Mouse (Mus musculus): ENCODE measurements at regions not wholly inside any gene's neighbourhood (a gene's known extent, or its start where the extent isn't known, plus 50 kb on each side); places are given as distances from the start of the nearest gene placed in this dataset.
A peak's percentile ranks its signal among the peaks of the same experiment; 100 is the strongest.

DNA sequence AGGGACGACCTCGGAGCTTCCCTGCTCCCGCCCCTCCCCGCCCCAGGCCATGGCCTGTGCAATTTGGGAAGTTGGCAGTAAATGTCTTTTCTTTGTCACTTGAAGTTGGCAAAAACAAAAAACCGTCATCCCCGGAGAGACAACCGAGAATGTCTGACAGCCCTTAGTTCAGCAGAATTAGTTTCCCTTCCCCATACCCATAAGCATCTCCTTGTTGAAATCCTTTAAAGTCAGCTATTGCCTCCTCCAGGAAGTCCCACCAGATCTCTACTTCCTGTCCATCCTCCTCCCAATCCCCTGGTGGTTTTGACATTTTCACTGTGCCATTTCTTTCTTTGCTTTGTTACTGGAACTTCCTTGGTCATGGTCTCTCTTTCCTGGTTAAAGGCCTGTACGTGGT lies 54.8 kb downstream of the Foxb1 start:
- Histone ChIP-seq H3K4me1 (ENCODE audit: insufficient read depth) (no peaks in the 10 kb centered on the region), H3K9me3 (ENCODE audit: low read depth, low read length) (no peaks in the 10 kb centered on the region), H3K36me3 (ENCODE audit: insufficient read depth) (no peaks in the 10 kb centered on the region), H3K4me2 (no peak overlapping the region), H3K27ac (ENCODE audit: low read depth) (no peak overlapping the region), H3K27me3 (ENCODE audit: insufficient read depth, low read length) (no peaks in the 10 kb centered on the region), H3K4me3 (ENCODE audit: low read depth, low read length) (no peak overlapping the region), H3K9ac (no peak overlapping the region)
- WGBS, result 86% methylated on average over 8 of the region's 8 CpGs
- TF ChIP-seq CTCF (IDR thresholded peaks at IDR 0.05; ENCODE audit: low read depth), result no peak
- ATAC-seq (ENCODE audit: insufficient read depth) (no peak), DNase-seq (no peak)

DNA sequence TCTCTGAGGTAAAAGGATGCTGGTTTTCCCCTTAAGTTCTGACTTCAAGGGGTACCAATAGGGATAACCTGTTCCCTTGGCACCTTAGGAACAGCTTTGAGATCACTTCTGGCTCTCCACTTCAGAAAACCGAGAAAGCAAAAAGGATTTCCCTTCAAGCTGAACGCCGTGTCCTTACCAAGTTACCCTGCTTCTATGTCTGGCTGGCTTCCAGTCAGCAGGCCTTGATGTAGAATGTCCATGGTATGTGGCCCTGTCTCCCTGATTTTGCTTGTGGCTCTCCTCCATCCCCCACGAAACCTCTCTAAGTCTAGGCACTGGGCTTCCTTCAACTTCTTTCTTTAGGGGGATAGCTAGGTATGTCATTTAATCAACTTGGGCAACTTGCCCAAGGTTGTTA lies 55.7 kb downstream of the Foxb1 start:
- H3K27me3 ChIP-seq (ENCODE audit: insufficient read depth, low read length), result no peaks in the 10 kb centered on the region
- DNase-seq (no peak), ATAC-seq (ENCODE audit: insufficient read depth) (no peak)
- H3K4me2 ChIP-seq, result no peak overlapping the region
- no peak overlapping the region for H3K4me3 ChIP-seq (ENCODE audit: low read depth, low read length)
- no peak overlapping the region for H3K9ac ChIP-seq
- TF ChIP-seq CTCF (IDR thresholded peaks at IDR 0.05; ENCODE audit: low read depth), result no peak
- H3K9me3 ChIP-seq (ENCODE audit: low read depth, low read length), result no peaks in the 10 kb centered on the region
- no peaks in the 10 kb centered on the region for H3K4me1 ChIP-seq (ENCODE audit: insufficient read depth)
- no peak overlapping the region for H3K27ac ChIP-seq (ENCODE audit: low read depth)
- WGBS, result 59% methylated on average over 4 of the region's 4 CpGs
- no peaks in the 10 kb centered on the region for H3K36me3 ChIP-seq (ENCODE audit: insufficient read depth)

DNA sequence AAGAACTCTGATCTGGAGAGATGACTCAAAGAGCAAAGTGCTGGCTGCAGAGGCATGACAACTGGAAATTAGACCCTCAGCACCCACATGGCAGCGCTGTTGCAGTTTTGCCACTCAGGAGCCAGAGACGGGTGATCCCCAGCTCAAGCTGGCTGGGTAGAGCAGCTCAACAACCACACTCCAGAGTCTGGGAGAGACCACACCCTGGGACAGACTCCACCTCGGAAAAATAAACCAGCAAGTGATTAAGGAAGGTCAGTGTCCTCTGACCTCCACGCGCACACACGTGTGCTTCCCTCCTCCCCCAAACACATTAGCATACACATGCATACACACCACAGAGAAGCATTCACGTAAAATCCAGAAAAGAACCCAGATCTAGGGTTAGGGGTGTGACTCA lies 57.0 kb downstream of the Foxb1 start:
- Histone ChIP-seq H3K27ac (ENCODE audit: low read depth) (no peak overlapping the region), H3K4me2 (no peak overlapping the region), H3K4me1 (ENCODE audit: insufficient read depth) (no peaks in the 10 kb centered on the region), H3K27me3 (ENCODE audit: insufficient read depth, low read length) (no peaks in the 10 kb centered on the region), H3K9ac (no peak overlapping the region), H3K9me3 (ENCODE audit: low read depth, low read length) (no peaks in the 10 kb centered on the region), H3K36me3 (ENCODE audit: insufficient read depth) (no peaks in the 10 kb centered on the region), H3K4me3 (ENCODE audit: low read depth, low read length) (no peak overlapping the region)
- TF ChIP-seq CTCF (IDR thresholded peaks at IDR 0.05; ENCODE audit: low read depth), result no peak
- WGBS, result 62% methylated on average over 7 of the region's 7 CpGs
- DNase-seq (no peak), ATAC-seq (ENCODE audit: insufficient read depth) (no peak)

DNA sequence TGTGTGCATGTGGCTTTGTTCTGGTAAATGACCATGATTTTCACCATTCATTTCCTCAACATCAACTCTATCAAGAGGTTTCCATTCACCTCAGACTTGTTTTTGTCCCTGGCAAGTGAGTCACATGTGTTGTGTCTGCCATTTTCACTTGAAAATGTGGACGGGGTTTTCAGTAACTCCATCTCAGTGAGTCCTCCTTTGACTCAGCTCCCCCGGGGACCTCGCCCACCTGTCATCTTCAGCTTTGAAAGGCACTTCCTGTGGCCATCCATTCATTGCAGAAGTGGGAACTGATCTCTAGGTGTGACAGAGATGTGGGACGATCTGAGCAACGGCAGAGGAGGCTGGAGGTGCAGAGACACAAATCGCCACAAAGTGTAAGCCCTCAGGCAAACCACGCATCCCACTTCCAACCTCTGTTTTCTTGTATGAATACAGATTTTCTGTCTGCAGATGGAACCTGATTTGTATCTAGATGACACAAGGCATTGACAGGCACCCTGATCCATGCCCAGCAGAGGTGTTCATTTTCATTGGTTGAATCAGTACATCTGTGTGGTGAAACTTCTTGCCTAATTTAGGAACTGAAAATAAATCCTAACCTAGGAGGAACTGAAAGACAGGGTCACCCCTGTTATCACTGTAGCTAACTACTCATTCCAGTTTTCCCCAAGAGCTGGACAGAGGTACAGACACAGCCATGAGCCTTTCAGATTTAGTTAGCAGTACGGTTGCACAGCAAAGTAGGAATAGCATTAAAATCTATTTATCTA lies 58.4 kb downstream of the Foxb1 start:
- 73% methylated on average over 8 of the region's 8 CpGs for WGBS

DNA sequence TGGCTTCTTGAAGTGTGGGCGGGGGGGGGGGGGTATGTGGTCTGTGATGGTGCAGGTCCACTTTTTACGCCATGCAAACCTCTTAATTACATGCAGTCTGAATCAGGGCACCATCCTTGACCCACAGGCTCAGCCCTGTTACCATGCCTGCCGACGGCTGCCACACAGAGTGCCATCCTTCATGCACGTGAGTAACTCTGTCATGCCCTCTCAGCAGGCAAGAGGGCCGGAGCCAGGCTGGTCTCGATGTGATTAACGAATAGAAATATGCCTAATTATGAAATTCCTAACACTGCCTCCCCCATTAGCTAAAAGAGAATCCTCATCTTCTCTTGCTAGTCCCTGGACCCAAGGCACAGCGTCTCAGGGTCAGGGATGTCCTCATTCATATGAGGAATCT lies 60.0 kb downstream of the Foxb1 start:
- no peaks in the 10 kb centered on the region for H3K36me3 ChIP-seq (ENCODE audit: insufficient read depth)
- no peak overlapping the region for H3K27ac ChIP-seq (ENCODE audit: low read depth)
- TF ChIP-seq CTCF (IDR thresholded peaks at IDR 0.05; ENCODE audit: low read depth), result no peak
- 73% methylated on average over 9 of the region's 9 CpGs for WGBS
- H3K4me2 ChIP-seq, result no peak overlapping the region
- no peak overlapping the region for H3K9ac ChIP-seq
- no peak overlapping the region for H3K4me3 ChIP-seq (ENCODE audit: low read depth, low read length)
- H3K4me1 ChIP-seq (ENCODE audit: insufficient read depth), result no peaks in the 10 kb centered on the region
- ATAC-seq (ENCODE audit: insufficient read depth), result no peak
- no peaks in the 10 kb centered on the region for H3K27me3 ChIP-seq (ENCODE audit: insufficient read depth, low read length)
- no peak for DNase-seq
- no peaks in the 10 kb centered on the region for H3K9me3 ChIP-seq (ENCODE audit: low read depth, low read length)

More for the DNA sequence above, 58.4 kb downstream of the Foxb1 start:
- no peak overlapping the region for H3K4me3 ChIP-seq (ENCODE audit: low read depth, low read length)
- TF ChIP-seq CTCF (IDR thresholded peaks at IDR 0.05; ENCODE audit: low read depth), result no peak
- H3K9ac ChIP-seq, result no peak overlapping the region
- DNase-seq (no peak), ATAC-seq (ENCODE audit: insufficient read depth) (no peak)
- H3K9me3 ChIP-seq (ENCODE audit: low read depth, low read length), result no peaks in the 10 kb centered on the region
- no peaks in the 10 kb centered on the region for H3K27me3 ChIP-seq (ENCODE audit: insufficient read depth, low read length)
- H3K27ac ChIP-seq (ENCODE audit: low read depth), result no peak overlapping the region
- H3K36me3 ChIP-seq (ENCODE audit: insufficient read depth), result no peaks in the 10 kb centered on the region
- H3K4me2 ChIP-seq, result no peak overlapping the region
- H3K4me1 ChIP-seq (ENCODE audit: insufficient read depth), result no peaks in the 10 kb centered on the region

DNA sequence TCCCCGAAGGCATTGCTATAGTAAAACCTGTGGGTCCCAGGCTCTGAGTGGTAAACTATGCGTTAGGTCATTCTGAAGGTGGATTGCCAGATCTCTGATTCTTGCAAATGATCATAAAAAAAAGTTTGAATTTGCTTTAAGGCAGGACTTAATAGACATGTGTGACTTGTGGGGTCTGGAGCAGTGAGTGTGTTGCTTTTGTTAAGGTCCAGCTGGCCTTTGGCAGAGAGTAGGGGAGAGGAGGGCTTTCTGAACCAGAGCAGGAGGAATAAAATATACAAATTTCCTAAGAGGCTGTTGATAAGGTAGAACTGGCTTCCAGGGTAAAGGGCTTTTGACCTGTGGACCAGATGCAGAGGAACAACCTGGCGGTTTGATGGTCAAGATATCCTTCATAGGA lies 69.0 kb downstream of the Foxb1 start:
- WGBS, result 42% methylated on average over 3 of the region's 3 CpGs
- H3K9me3 ChIP-seq (ENCODE audit: low read depth, low read length), result no peaks in the 10 kb centered on the region
- H3K4me2 ChIP-seq, result no peak overlapping the region
- no peaks in the 10 kb centered on the region; the same call in 1 of the 2 replicates for H3K4me1 ChIP-seq (ENCODE audit: insufficient read depth)
- H3K36me3 ChIP-seq (ENCODE audit: insufficient read depth), result no peaks in the 10 kb centered on the region
- H3K27me3 ChIP-seq (ENCODE audit: insufficient read depth, low read length), result no peaks in the 10 kb centered on the region
- H3K9ac ChIP-seq, result no peak overlapping the region
- DNase-seq, result peak; percentile 64
- H3K4me3 ChIP-seq (ENCODE audit: low read depth, low read length), result no peak overlapping the region
- no peak for TF ChIP-seq CTCF (IDR thresholded peaks at IDR 0.05; ENCODE audit: low read depth)
- H3K27ac ChIP-seq (ENCODE audit: low read depth), result no peak overlapping the region
- peak; percentile 56; the same call in 1 of the 2 replicates for ATAC-seq (ENCODE audit: insufficient read depth)

DNA sequence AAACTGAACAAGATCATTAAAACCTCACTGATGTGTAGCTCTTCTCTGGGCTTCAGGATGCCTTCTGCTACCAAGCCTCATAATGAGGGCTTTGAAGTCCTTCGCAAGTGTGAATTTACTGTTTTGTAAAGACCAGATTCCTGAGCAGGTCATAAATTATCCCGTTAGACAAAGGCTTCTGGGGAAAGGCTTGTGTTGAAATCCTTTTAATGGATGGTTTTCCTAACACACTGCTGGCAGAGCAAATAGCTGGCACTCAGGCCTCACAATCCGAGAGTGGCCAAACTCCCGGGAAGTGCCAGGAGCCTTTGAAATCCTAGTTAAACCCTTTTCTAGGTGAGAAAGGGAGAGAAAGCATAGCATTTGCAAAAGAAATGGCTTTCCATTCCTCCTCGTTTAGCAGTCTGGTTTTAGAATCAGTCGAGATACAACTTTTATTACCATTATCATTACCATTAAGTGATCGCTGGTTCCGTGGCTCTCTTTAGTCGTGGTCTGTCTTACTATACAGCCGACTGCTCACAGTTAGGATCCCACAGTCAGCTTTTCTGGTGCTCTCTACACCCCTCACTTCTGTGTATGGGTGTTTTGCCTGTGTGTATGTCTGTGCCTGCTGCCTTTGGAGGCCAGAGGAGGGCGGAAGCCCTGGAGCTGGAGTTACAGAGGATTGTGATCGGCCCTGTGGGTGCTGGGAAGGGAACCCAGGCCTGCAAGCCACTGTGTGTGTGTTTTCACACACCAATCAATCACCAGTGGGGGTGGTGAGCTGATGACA lies 73.2 kb downstream of the Foxb1 start:
- ATAC-seq (ENCODE audit: insufficient read depth), result no peak

More for the DNA sequence above, 73.2 kb downstream of the Foxb1 start:
- H3K4me2 ChIP-seq, result no peak overlapping the region
- H3K4me3 ChIP-seq (ENCODE audit: low read depth, low read length), result no peak overlapping the region
- H3K36me3 ChIP-seq (ENCODE audit: insufficient read depth), result no peaks in the 10 kb centered on the region
- no peak for DNase-seq
- 30% methylated on average over 12 of the region's 12 CpGs for WGBS
- H3K9ac ChIP-seq, result no peak overlapping the region
- H3K27me3 ChIP-seq (ENCODE audit: insufficient read depth, low read length), result no peaks in the 10 kb centered on the region
- H3K4me1 ChIP-seq (ENCODE audit: insufficient read depth), result no peaks in the 10 kb centered on the region; the same call in 1 of the 2 replicates
- no peak overlapping the region for H3K27ac ChIP-seq (ENCODE audit: low read depth)
- no peak for TF ChIP-seq CTCF (IDR thresholded peaks at IDR 0.05; ENCODE audit: low read depth)
- no peaks in the 10 kb centered on the region for H3K9me3 ChIP-seq (ENCODE audit: low read depth, low read length)
